Mouse (Mus musculus) neural tube, embryonic 12.5 days (tissue): Measurements from ENCODE around the gene Ppa2. TPM values are rescaled to one million over a fixed set of nuclear protein-coding genes. Genes with fewer than 3 reads are reported as not detected.

Source experiments
- ATAC-seq: fragments of 200-750 bp; cut with Nextera tagmentation; 2 replicates; pipeline ENCODE4 v1.8.0; 2017; ENCODE audit warnings: low read depth, mild to moderate bottlenecking, moderate TSS enrichment, moderate library complexity; ENCODE audit not compliant: low FRiP score
- H3K27ac ChIP-seq: fragments of 300-500 bp; sonication (generic); 2 replicates; pipeline ENCODE4 v1.5.1; 2016
- H3K27me3 ChIP-seq: fragments of 300-500 bp; sonication (generic); replicated peaks from 2 replicates; pipeline ENCODE4 v1.6.1; 2016; ENCODE audit warnings: mild to moderate bottlenecking
- H3K36me3 ChIP-seq: fragments of 300-500 bp; sonication (generic); 2 replicates; pipeline ENCODE4 v1.6.1; 2016; ENCODE audit warnings: mild to moderate bottlenecking
- H3K4me1 ChIP-seq: fragments of 300-500 bp; sonication (generic); 2 replicates; pipeline ENCODE4 v1.6.1; 2016
- H3K4me2 ChIP-seq: fragments of 300-500 bp; sonication (generic); replicated peaks from 2 replicates; pipeline ENCODE4 v1.6.1; 2016; ENCODE audit warnings: mild to moderate bottlenecking
- H3K4me3 ChIP-seq: fragments of 300-500 bp; sonication (generic); 2 replicates; pipeline ENCODE4 v1.5.1; 2016
- H3K9ac ChIP-seq: fragments of 300-500 bp; sonication (generic); 2 replicates; pipeline ENCODE4 v1.6.1; 2016; ENCODE audit warnings: mild to moderate bottlenecking
- H3K9me3 ChIP-seq: fragments of 300-500 bp; sonication (generic); 2 replicates; pipeline ENCODE4 v1.6.1; 2016; ENCODE audit warnings: mild to moderate bottlenecking
- WGBS: fragments of 180-500 bp; shearing (Covaris S2); methylation state at CpG from one replicate; pipeline ENCODE4 v1.1.7; 2016; 5-methylcytosine and 5-hydroxymethylcytosine counted together
- polyA plus RNA-seq: library from polyadenylated mRNA; unstranded; fragments of >200 nt; fragmentation: Nextera tagmentation; extraction: Ambion mirVana; gene quantifications from 2 replicates; pipeline ENCODE4 v1.2.1, GENCODE M21; 2016

The Ppa2 gene
- polyA plus RNA-seq, 1 experiment from 2014 or later: 79.1 TPM

DNA sequence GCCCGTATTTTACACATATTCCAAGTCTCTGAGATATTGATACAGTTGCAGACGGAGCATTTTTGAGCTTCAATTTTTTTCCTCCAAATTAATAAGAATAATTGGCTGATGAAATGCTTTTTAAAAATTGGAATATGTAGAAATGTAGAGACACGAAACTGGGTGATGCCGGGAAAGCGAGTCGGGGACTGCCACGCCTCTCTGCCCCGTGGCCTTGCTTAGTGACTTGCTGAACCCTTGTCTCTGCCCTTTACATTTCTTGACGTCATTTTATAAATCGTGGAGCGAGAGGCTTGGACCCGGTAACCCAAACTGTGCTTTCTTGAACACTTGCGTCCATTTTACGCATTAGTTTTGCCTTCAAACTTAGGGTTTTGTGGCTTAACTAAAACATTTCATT, 5.1 kb downstream of the Ppa2 start:
- no peak for ATAC-seq
- 96% methylated on average over 14 of the region's 14 CpGs for WGBS
- H3K9ac ChIP-seq: no peak overlapping the region

DNA sequence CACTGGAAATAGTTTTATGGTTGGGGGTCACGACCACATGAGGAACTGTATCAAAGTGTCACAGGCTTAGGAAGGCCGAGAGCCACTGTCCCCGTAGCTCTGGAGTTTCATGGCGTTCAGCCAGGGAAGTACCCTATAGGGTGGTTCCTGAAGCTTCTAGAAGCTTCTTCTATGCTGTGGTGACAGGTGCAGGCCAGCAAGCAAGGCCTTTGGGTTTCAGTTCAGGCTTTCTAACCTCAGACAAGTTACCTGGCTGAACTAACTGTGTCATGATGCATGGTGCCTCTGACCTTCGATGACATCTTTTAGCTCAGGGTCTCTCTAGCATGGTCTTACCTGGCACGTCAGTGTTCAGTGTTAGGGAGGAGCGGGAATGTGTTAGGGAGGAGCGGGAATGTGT, 5.7 kb downstream of the Ppa2 start:
- Histone ChIP-seq H3K27ac (no peak overlapping the region), H3K27me3 (no peaks in the 10 kb centered on the region), H3K9me3 (no peaks in the 10 kb centered on the region), H3K4me1 (0 out of 2 replicates have a peak, but pooled peaks cover 4% of the 10 kb centered on the region), H3K4me3 (no peak overlapping the region), H3K36me3 (no peaks in the 10 kb centered on the region), H3K4me2 (no peak overlapping the region), H3K9ac (no peak overlapping the region)
- no peak for ATAC-seq
- 88% methylated on average over 8 of the region's 8 CpGs for WGBS

More for the DNA sequence above, 5.1 kb downstream of the Ppa2 start:
- no peak overlapping the region for H3K4me3 ChIP-seq
- 0 out of 2 replicates have a peak, but pooled peaks cover 4% of the 10 kb centered on the region for H3K4me1 ChIP-seq
- H3K4me2 ChIP-seq: no peak overlapping the region
- H3K27ac ChIP-seq: no peak overlapping the region
- no peaks in the 10 kb centered on the region for H3K9me3 ChIP-seq
- H3K27me3 ChIP-seq: no peaks in the 10 kb centered on the region
- no peaks in the 10 kb centered on the region for H3K36me3 ChIP-seq

DNA sequence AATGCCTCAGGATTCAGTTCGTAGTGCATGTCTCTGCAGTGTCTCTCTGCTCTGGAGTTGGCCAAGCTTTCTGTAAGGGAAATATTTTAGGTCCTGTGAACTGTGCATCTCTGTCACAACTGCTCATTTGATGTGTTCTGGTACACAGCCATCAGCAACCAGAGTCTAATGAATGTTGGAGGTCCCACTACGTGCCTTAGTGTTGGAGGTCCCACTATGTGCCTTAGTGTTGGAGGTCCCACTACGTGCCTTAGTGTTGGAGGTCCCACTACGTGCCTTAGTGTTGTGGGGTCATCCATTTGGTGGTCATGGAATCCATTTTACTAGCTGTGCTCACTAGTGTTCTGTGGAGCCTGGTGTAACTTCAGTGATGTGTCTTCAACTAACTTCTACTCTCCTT, 7.9 kb downstream of the Ppa2 start:
- ATAC-seq: no peak
- Histone ChIP-seq H3K27ac (no peak overlapping the region), H3K9me3 (no peaks in the 10 kb centered on the region), H3K4me1 (no peaks in the 10 kb centered on the region), H3K4me2 (no peak overlapping the region), H3K9ac (no peak overlapping the region), H3K27me3 (no peaks in the 10 kb centered on the region), H3K4me3 (no peak overlapping the region), H3K36me3 (no peaks in the 10 kb centered on the region; the same call in 1 of the 2 replicates)
- WGBS: 91% methylated on average over 4 of the region's 4 CpGs

DNA sequence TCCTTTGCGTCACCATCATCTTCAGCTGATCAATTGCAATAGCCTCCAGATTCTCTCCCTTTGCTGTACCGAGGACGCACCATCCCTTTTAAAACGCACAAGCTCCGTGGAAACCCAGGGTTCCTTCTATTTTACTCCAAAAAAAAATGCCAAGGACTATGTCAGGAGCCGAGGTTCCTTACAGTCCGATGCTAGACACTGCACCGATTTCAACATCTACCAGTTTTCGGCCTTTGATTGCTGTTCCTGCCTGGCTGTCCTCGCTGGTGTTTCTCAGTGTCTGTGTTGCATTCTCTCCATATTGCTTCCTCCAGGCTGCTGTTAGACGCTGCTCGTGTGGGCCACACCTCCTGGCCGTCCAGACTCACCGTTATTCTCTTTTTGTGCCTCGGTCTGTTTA, 8.7 kb downstream of the Ppa2 start:
- Histone ChIP-seq H3K9ac (no peak overlapping the region), H3K27me3 (no peaks in the 10 kb centered on the region), H3K4me1 (no peaks in the 10 kb centered on the region), H3K4me3 (no peak overlapping the region), H3K27ac (no peak overlapping the region), H3K36me3 (peaks cover 4% of the 10 kb centered on the region; the same call in 1 of the 2 replicates), H3K9me3 (no peaks in the 10 kb centered on the region), H3K4me2 (no peak overlapping the region)
- no peak for ATAC-seq
- WGBS: 89% methylated on average over 15 of the region's 15 CpGs

DNA sequence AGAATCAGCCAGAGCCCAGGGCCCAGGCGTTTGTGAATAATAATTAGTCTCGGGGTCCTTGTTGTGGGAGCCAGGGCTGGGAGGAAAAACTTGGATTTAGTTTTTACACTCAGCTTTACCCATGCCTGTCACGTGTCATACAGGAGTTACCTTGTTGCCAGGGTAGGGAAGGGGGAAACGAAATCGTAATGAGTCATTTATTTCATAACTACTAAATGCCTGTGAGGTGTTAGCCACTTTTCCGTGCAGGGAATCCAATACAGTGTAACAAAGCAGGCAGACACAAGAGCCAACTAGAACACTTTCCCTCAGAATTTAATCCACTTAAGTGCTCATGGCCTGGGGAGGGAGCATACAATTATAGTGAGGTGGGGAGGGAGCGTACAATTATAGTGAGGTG, 9.9 kb downstream of the Ppa2 start:
- 92% methylated on average over 7 of the region's 7 CpGs for WGBS
- H3K36me3 ChIP-seq: peaks cover 4% of the 10 kb centered on the region; the same call in 1 of the 2 replicates
- H3K9me3 ChIP-seq: no peaks in the 10 kb centered on the region
- no peaks in the 10 kb centered on the region for H3K27me3 ChIP-seq
- no peak for ATAC-seq
- no peak overlapping the region for H3K27ac ChIP-seq
- no peak overlapping the region for H3K4me2 ChIP-seq
- H3K9ac ChIP-seq: no peak overlapping the region
- H3K4me1 ChIP-seq: no peaks in the 10 kb centered on the region
- H3K4me3 ChIP-seq: no peak overlapping the region

DNA sequence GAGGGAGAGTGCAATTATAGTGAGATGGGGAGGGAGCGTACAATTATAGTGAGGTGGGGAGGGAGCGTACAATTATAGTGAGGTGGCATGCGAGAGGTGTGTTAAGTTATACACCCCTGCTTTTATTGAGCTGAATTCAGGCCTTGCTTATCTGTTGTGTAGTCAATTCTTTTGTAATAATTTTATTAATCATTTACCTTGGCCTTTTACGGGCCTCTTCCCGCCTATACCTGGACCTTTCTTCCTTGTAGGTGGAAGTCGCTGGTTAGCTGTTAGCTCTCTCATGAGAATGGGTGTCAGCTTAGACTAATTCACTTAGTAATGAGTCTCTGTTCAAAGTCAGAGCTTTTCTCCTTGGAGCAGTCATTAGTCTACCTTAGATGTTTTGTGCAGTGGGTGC, 10.4 kb downstream of the Ppa2 start:
- no peak overlapping the region for H3K4me3 ChIP-seq
- no peak overlapping the region for H3K4me2 ChIP-seq
- H3K36me3 ChIP-seq: peaks cover 4% of the 10 kb centered on the region; the same call in 1 of the 2 replicates
- WGBS: 93% methylated on average over 6 of the region's 6 CpGs
- H3K9ac ChIP-seq: no peak overlapping the region
- no peak for ATAC-seq
- H3K9me3 ChIP-seq: no peaks in the 10 kb centered on the region
- no peak overlapping the region for H3K27ac ChIP-seq
- no peaks in the 10 kb centered on the region for H3K27me3 ChIP-seq
- H3K4me1 ChIP-seq: no peaks in the 10 kb centered on the region

DNA sequence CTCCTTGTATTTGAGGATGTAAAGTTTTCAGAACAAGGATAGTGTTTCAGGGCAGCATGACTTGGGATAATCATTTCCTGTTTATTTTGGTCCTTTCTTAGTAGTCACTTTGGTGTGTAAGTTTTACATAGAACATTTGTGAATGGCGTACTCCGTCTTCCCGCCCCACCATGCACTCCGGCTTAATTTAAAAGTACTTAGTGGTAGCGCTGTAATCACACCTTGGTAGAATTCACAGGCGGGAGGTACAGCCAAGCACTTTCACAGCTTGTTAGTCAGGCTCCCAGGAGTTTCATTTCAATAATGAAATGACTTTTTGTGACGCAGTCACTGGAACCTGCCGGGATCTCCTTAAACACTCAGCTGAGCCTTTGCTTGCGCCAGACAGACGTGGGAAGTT, 12.0 kb downstream of the Ppa2 start:
- no peak overlapping the region for H3K4me3 ChIP-seq
- H3K27me3 ChIP-seq: no peaks in the 10 kb centered on the region
- WGBS: 91% methylated on average over 10 of the region's 10 CpGs

DNA sequence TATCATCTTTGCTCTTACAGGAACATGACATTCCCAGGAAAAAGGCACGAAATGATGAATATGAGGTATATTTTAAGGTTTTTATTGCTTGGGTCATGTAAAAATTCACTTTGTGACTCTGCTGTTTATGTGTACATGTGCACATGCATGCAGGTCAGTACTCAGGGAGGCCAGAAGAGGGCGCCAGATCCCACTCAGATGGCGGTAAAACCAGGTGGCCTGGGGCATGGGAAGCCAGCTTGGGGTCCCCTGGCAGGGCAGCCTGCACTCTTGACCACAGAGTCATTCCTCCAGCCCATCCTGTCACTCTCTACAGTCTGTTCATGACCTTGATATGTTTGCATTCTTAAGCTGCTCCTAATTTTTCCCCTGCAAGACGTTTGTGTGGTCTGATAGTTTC, 12.6 kb downstream of the Ppa2 start:
- H3K4me3 ChIP-seq: no peak overlapping the region
- 80% methylated on average over 4 of the region's 4 CpGs for WGBS
- H3K36me3 ChIP-seq: peaks cover 4% of the 10 kb centered on the region; the same call in 1 of the 2 replicates
- no peak overlapping the region for H3K9ac ChIP-seq
- H3K27ac ChIP-seq: no peak overlapping the region
- no peaks in the 10 kb centered on the region for H3K4me1 ChIP-seq
- H3K4me2 ChIP-seq: no peak overlapping the region
- no peaks in the 10 kb centered on the region for H3K9me3 ChIP-seq
- no peaks in the 10 kb centered on the region for H3K27me3 ChIP-seq
- no peak for ATAC-seq

More for the DNA sequence above, 12.0 kb downstream of the Ppa2 start:
- no peak overlapping the region for H3K9ac ChIP-seq
- no peaks in the 10 kb centered on the region for H3K9me3 ChIP-seq
- peaks cover 4% of the 10 kb centered on the region; the same call in 1 of the 2 replicates for H3K36me3 ChIP-seq
- ATAC-seq: no peak
- no peaks in the 10 kb centered on the region for H3K4me1 ChIP-seq
- no peak overlapping the region for H3K27ac ChIP-seq
- H3K4me2 ChIP-seq: no peak overlapping the region

DNA sequence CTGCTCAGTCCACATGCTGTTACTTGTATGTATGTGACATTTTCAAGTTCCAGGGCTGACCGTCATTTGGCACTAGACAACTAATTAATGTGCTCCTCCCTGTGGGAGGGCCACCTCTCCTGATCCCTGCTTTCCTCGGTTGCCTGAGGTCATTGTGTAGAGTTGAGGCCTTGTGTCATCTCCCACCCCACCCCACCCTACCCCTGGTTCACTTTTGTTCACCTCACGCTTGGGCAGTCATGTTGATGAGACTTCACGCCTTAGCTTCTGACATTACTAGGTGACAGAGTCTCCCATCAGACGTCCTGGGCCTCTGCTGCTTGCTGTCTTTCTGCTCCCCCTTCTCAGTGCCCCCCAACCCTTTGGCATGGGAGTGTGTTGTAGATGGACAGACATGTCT, 15.2 kb downstream of the Ppa2 start:
- H3K27me3 ChIP-seq: no peaks in the 10 kb centered on the region
- no peak for ATAC-seq
- no peak overlapping the region for H3K27ac ChIP-seq
- 54% methylated on average over 5 of the region's 5 CpGs for WGBS
- H3K4me2 ChIP-seq: no peak overlapping the region
- no peaks in the 10 kb centered on the region for H3K4me1 ChIP-seq
- H3K9me3 ChIP-seq: no peaks in the 10 kb centered on the region
- peaks cover 4% of the 10 kb centered on the region; the same call in 1 of the 2 replicates for H3K36me3 ChIP-seq
- H3K4me3 ChIP-seq: no peak overlapping the region
- no peak overlapping the region for H3K9ac ChIP-seq

DNA sequence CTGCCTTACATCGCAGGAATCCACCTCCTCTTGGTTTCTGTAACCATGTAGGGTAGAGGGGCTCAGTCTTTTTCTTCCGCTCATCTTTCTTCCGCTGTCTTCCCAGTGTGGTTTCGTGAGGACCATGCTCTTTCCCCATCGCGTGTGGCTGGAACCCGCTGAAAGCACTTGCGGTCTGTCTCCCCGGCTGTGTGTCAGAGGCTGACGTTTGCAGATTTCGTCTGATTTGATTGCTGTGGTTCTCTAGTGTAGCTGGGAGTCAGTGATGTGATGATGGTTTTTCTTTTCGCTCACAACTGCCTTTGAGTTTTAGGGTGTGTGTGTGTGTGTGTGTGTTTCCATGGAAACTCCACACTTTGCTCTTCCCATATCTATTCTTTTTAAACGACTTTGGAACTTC, 18.6 kb downstream of the Ppa2 start:
- H3K27me3 ChIP-seq: no peaks in the 10 kb centered on the region
- ATAC-seq: no peak
- H3K4me3 ChIP-seq: no peak overlapping the region
- no peak overlapping the region for H3K27ac ChIP-seq
- H3K36me3 ChIP-seq: peaks cover under 1% of the 10 kb centered on the region; the same call in 1 of the 2 replicates
- H3K4me2 ChIP-seq: no peak overlapping the region
- H3K4me1 ChIP-seq: no peaks in the 10 kb centered on the region
- H3K9me3 ChIP-seq: no peaks in the 10 kb centered on the region
- no peak overlapping the region for H3K9ac ChIP-seq
- 92% methylated on average over 13 of the region's 13 CpGs for WGBS

DNA sequence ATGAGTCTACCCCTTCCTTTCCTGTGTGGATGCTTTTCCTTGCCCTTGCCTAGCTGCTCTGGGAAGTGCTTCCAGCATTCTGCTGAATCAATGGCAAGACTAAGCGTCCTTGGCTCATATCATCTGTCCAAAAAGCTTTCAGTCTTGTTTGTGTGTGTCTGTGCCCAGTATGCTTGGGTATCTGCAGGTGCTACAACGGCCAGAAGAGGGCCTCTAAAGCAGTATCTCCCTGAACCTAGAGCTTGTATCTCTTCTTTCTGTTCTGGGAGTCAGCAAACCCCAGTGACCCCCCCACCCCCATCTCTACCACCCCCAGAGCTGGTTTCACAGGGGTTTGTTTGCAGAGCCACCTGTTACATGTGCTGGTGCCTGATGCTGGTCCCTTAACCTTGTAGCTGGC, 19.5 kb downstream of the Ppa2 start:
- WGBS: 88% methylated on average over 2 of the region's 2 CpGs
- no peak overlapping the region for H3K9ac ChIP-seq
- no peak overlapping the region for H3K4me3 ChIP-seq
- H3K4me1 ChIP-seq: no peaks in the 10 kb centered on the region
- no peak overlapping the region for H3K4me2 ChIP-seq
- H3K27ac ChIP-seq: no peak overlapping the region
- no peaks in the 10 kb centered on the region for H3K9me3 ChIP-seq
- no peaks in the 10 kb centered on the region for H3K27me3 ChIP-seq
- ATAC-seq: no peak
- H3K36me3 ChIP-seq: peaks cover 3% of the 10 kb centered on the region; the same call in 1 of the 2 replicates

DNA sequence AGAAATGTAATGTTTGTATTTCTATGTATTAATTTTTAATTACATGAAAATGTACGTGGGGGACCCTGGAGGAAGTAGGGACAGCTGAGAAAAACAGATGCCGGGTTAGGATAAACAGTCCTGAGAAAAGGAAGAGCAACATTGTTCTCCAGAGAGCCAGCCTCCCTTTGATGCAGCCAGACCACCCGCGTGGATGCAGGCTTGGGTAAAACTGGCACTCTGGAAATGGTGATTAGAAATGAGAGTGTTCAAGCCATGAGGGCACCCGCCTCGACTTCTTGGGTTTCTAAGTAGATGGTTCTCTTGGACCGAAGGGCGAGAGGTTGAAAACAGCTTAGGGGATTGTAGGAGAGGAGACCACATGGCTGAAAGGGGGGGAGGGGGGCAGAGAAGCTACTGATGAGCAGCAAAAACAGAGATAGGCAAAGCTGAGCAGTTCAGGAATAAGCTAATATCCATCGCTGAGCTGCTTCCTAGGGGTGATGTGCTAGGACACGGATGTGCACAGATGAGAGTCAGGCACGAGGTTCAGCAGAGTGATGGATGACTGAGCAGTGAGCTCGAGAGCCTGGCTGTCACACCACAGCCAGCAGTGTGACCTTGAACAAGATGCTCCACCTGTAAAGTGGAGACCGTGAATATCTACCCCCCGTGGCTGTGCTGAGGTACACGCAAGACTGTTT, 21.4 kb downstream of the Ppa2 start:
- no peak overlapping the region for H3K9ac ChIP-seq
- peaks cover 3% of the 10 kb centered on the region; the same call in 1 of the 2 replicates for H3K36me3 ChIP-seq
- H3K9me3 ChIP-seq: no peaks in the 10 kb centered on the region
- no peaks in the 10 kb centered on the region for H3K4me1 ChIP-seq
- 70% methylated on average over 15 of the region's 15 CpGs for WGBS
- ATAC-seq: no peak
- no peak overlapping the region for H3K4me2 ChIP-seq
- no peaks in the 10 kb centered on the region for H3K27me3 ChIP-seq
- no peak overlapping the region for H3K4me3 ChIP-seq
- H3K27ac ChIP-seq: no peak overlapping the region

DNA sequence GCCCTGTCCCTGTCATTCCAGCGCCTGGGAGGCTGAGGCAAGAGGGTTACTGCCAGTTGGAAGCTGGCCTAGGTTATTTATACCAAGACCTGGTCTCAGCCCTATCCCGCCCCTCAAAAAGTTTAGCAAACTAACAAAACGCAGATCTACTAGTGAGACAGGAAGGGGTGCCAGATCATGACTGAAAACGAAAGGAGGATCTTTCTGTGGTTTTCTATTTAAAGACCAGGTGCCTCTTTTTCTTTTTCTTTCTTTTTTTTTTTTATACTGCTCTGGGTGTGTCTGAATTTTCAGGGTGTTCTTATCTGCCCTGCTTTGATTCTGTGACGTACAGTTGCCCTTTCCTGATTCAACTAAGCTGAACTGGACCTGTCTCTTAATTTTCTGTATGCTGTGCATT, 22.4 kb downstream of the Ppa2 start:
- H3K9ac ChIP-seq: no peak overlapping the region
- H3K4me2 ChIP-seq: no peak overlapping the region
- ATAC-seq: no peak
- H3K27ac ChIP-seq: no peak overlapping the region
- no peaks in the 10 kb centered on the region for H3K9me3 ChIP-seq
- WGBS: 90% methylated on average over 5 of the region's 5 CpGs
- H3K4me3 ChIP-seq: no peak overlapping the region
- H3K36me3 ChIP-seq: peaks cover 3% of the 10 kb centered on the region; the same call in 1 of the 2 replicates
- no peaks in the 10 kb centered on the region for H3K4me1 ChIP-seq
- H3K27me3 ChIP-seq: no peaks in the 10 kb centered on the region
